Mouse (Mus musculus) heart, postnatal 0 days (tissue): ENCODE results near the gene Mex3a. TPM values are rescaled to one million over a fixed set of nuclear protein-coding genes. Genes with fewer than 3 reads are reported as not detected.

Experiments
- ATAC-seq: fragments of 200-750 bp; cut with Nextera tagmentation; 2 replicates; pipeline ENCODE4 v1.8.0; 2017; ENCODE audit warnings: low read depth, moderate number of reproducible peaks, moderate library complexity; ENCODE audit not compliant: insufficient read depth
- DNase-seq: peaks from one replicate; pipeline ENCODE4 v3.0.0-alpha.2; 2016; ENCODE audit warnings: low spot score
- H3K27ac ChIP-seq: fragments of 300-500 bp; sonication (generic); 2 replicates; pipeline ENCODE4 v1.5.1; 2014; ENCODE audit warnings: low read depth, mild to moderate bottlenecking
- H3K27me3 ChIP-seq: fragments of 300-500 bp; sonication (generic); 2 replicates; pipeline ENCODE4 v1.6.1; 2014; ENCODE audit warnings: low read length, mixed read lengths; ENCODE audit not compliant: control insufficient read depth, insufficient read depth
- H3K36me3 ChIP-seq: fragments of 300-500 bp; sonication (generic); replicated peaks from 2 replicates; pipeline ENCODE4 v1.6.1; 2014; ENCODE audit warnings: low read length, mixed read lengths; ENCODE audit not compliant: control insufficient read depth, insufficient read depth
- H3K4me1 ChIP-seq: fragments of 300-500 bp; sonication (generic); 2 replicates; pipeline ENCODE4 v1.6.1; 2014; ENCODE audit warnings: antibody characterized with exemption; ENCODE audit not compliant: control insufficient read depth, insufficient read depth
- H3K4me2 ChIP-seq: fragments of 300-500 bp; sonication (generic); 2 replicates; pipeline ENCODE4 v1.6.1; 2014; ENCODE audit warnings: low read depth, mild to moderate bottlenecking, low read length, moderate library complexity
- H3K4me3 ChIP-seq: fragments of 300-500 bp; sonication (generic); 2 replicates; pipeline ENCODE4 v1.5.1; 2014; ENCODE audit warnings: low read depth, low read length
- H3K9ac ChIP-seq: fragments of 300-500 bp; sonication (generic); replicated peaks from 2 replicates; pipeline ENCODE4 v1.6.1; 2014; ENCODE audit warnings: low read depth, low read length, mixed read lengths
- H3K9me3 ChIP-seq: fragments of 300-500 bp; sonication (generic); replicated peaks from 2 replicates; pipeline ENCODE4 v1.6.1; 2016; ENCODE audit warnings: low read length; ENCODE audit not compliant: control insufficient read depth
- CTCF ChIP-seq: IDR thresholded peaks from 2 replicates; pipeline ENCODE4 v1.5.1; 2016; ENCODE audit warnings: antibody characterized with exemption, control low read depth, low read depth
- EP300 ChIP-seq: IDR thresholded peaks from 2 replicates; pipeline ENCODE4 v1.6.1; 2016; ENCODE audit warnings: antibody characterized with exemption, low read depth
- WGBS: fragments of 180-500 bp; shearing (Covaris S2); extraction: QIAGEN DNeasy Blood & Tissue Kit; methylation state at CpG from one replicate; pipeline ENCODE4 v1.1.7; 2014; 5-methylcytosine and 5-hydroxymethylcytosine counted together
- polyA plus RNA-seq: library from polyadenylated mRNA; unstranded; fragments of >200 nt; fragmentation: Nextera tagmentation; extraction: Ambion mirVana; gene quantifications from 2 replicates; pipeline ENCODE4 v1.2.1, GENCODE M21; 2015
- total RNA-seq: library from RNA; depleted of rRNA; stranded (reverse); fragments of >200 nt; gene quantifications from 2 replicates; pipeline ENCODE4 v1.2.3, GENCODE M21; 2014; ENCODE audit warnings: low replicate concordance; rRNA removed

Gene Mex3a
- total RNA-seq (6.0 and 9.7 TPM in 2 replicates), polyA plus RNA-seq (2.6 and 2.7 TPM in 2 replicates)

- Histone ChIP-seq H3K9ac (peak within 1 kb of the TSS; percentile 72), H3K27ac (peak within 1 kb of the TSS; percentile 76), H3K27me3 (no peaks in the 10 kb centered on the region), H3K4me2 (peak within 1 kb of the TSS; percentile 99), H3K4me1 (peaks cover 46% of the 10 kb centered on the region), H3K9me3 (no peaks in the 10 kb centered on the region), H3K4me3 (peak within 1 kb of the TSS; percentile 90), H3K36me3 (no peaks in the 10 kb centered on the region)
- TF ChIP-seq CTCF (no peak), EP300 (no peak)
- under 1% methylated on average over 14 of the region's 31 CpGs for WGBS
- no peak for DNase-seq
- ATAC-seq = no peak
These were observed at the start of gene Mex3a for GRCm38 (mm10) chr3:88532299-88532674. Mex3a (plus strand) TSS chr3:88532395.

GRCm38 (mm10) chr3:88483141-88483540 lies 49.1 kb upstream of the Mex3a start:
- Histone ChIP-seq H3K4me3 (no peak overlapping the region), H3K9ac (no peak overlapping the region), H3K27me3 (no peaks in the 10 kb centered on the region), H3K36me3 (peaks cover 67% of the 10 kb centered on the region), H3K27ac (no peak overlapping the region), H3K9me3 (no peaks in the 10 kb centered on the region), H3K4me1 (no peaks in the 10 kb centered on the region), H3K4me2 (no peak overlapping the region)
- TF ChIP-seq CTCF (no peak), EP300 (no peak)
- ATAC-seq (no peak), DNase-seq (no peak)
- 79% methylated on average over 8 of the region's 8 CpGs for WGBS

GRCm38 (mm10) chr3:88483621-88484020 lies 48.6 kb upstream of the Mex3a start:
- no peak overlapping the region for H3K27ac ChIP-seq
- H3K4me2 ChIP-seq = no peak overlapping the region
- no peak overlapping the region for H3K4me3 ChIP-seq
- 21% methylated on average over 5 of the region's 5 CpGs for whole genome bisulfite sequencing
- H3K4me1 ChIP-seq = peaks cover 3% of the 10 kb centered on the region; the same call in 1 of the 2 replicates
- DNase-seq (peak; percentile 80), ATAC-seq (peak; percentile 28)
- no peak overlapping the region for H3K9ac ChIP-seq
- no peaks in the 10 kb centered on the region for H3K9me3 ChIP-seq
- TF ChIP-seq EP300 = no peak
- TF ChIP-seq CTCF = peak; percentile 86
- no peaks in the 10 kb centered on the region for H3K27me3 ChIP-seq
- peaks cover 67% of the 10 kb centered on the region for H3K36me3 ChIP-seq

GRCm38 (mm10) chr3:88484597-88485316 lies 47.4 kb upstream of the Mex3a start:
- no peak overlapping the region; the same call in 1 of the 2 replicates for H3K4me2 ChIP-seq
- no peak overlapping the region for H3K4me3 ChIP-seq
- WGBS = 67% methylated on average over 39 of the region's 39 CpGs
- TF ChIP-seq EP300 (no peak), CTCF (no peak)
- no peaks in the 10 kb centered on the region for H3K9me3 ChIP-seq
- no peak for ATAC-seq
- H3K36me3 ChIP-seq = peaks cover 67% of the 10 kb centered on the region
- H3K27me3 ChIP-seq = no peaks in the 10 kb centered on the region
- H3K27ac ChIP-seq = no peak overlapping the region
- DNase-seq = no peak
- peaks cover 14% of the 10 kb centered on the region for H3K4me1 ChIP-seq
- H3K9ac ChIP-seq = no peak overlapping the region

GRCm38 (mm10) chr3:88486043-88486442 lies 46.2 kb upstream of the Mex3a start:
- ATAC-seq = no peak
- WGBS = 74% methylated on average over 5 of the region's 5 CpGs
- DNase-seq = no peak
- no peak overlapping the region for H3K4me3 ChIP-seq
- H3K4me1 ChIP-seq = peaks cover 26% of the 10 kb centered on the region
- H3K4me2 ChIP-seq = no peak overlapping the region
- no peaks in the 10 kb centered on the region for H3K27me3 ChIP-seq
- peaks cover 63% of the 10 kb centered on the region for H3K36me3 ChIP-seq
- H3K9ac ChIP-seq = no peak overlapping the region
- H3K9me3 ChIP-seq = no peaks in the 10 kb centered on the region
- no peak overlapping the region for H3K27ac ChIP-seq
- no peak for TF ChIP-seq EP300
- no peak for TF ChIP-seq CTCF

- DNase-seq (no peak), ATAC-seq (no peak)
- Histone ChIP-seq H3K4me2 (no peak overlapping the region), H3K9ac (no peak overlapping the region), H3K4me1 (peaks cover 28% of the 10 kb centered on the region), H3K27ac (no peak overlapping the region), H3K36me3 (peaks cover 57% of the 10 kb centered on the region), H3K4me3 (no peak overlapping the region), H3K9me3 (no peaks in the 10 kb centered on the region), H3K27me3 (no peaks in the 10 kb centered on the region)
- TF ChIP-seq CTCF (no peak), EP300 (no peak)
- 76% methylated on average over 4 of the region's 4 CpGs for WGBS
These were observed 45.3 kb upstream of the Mex3a start for GRCm38 (mm10) chr3:88486887-88487286.
